In the genomic region with DNA sequence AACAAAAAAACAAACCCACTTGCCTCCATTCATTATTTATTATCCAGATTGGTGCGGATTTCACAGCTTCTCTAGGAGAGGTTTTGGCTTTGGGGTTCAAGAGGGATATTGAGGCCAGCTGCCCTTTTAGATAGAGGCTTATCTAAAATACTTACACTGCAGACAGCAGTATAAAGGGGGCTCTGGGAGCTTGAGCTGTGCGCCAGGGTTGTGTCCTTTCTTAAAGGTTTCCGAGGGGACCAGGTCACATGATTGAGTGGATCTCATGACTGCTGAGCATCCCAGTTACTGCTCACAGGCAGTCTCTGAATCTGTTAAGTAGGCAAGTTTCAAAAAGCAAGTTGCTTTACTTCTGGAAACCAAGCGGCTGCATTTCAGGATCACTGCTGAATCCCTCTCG, we compare ENCODE assay signal across 15 mouse cellular contexts.
"Had no signal": no experiment of that assay in that cellular context is flagged by ENCODE, and none has a peak within 500 bp of the region (broad histone marks: within the 10 kb centered on the region; RNA-seq: fewer than 3 reads in every experiment).

No protein-coding gene starts in this region.

- ATAC-seq: intestine, postnatal 0 days; lung, postnatal 0 days; midbrain, embryonic 15.5 days had no signal

- H3K27me3 ChIP-seq: midbrain, embryonic 15.5 days; neural tube, embryonic 12.5 days had no signal

- H3K36me3 ChIP-seq: midbrain, embryonic 15.5 days had no signal

- DNase-seq: kidney, adult 8-10 months; kidney, postnatal 36 days; layer of hippocampus, adult 9-11 months; layer of hippocampus, postnatal 36 days; left cerebral cortex, postnatal 4 days; lung, adult 2 months; lung, postnatal 36 days; spleen, adult 18-20 months; thymus, adult 2 months; thymus, postnatal 25 days had no signal

- H3K9ac ChIP-seq: midbrain, embryonic 15.5 days; neural tube, embryonic 12.5 days had no signal

- H3K9me3 ChIP-seq: midbrain, embryonic 15.5 days; neural tube, embryonic 12.5 days had no signal

- H3K27ac ChIP-seq: midbrain, embryonic 15.5 days; neural tube, embryonic 12.5 days had no signal

- H3K4me1 ChIP-seq: midbrain, embryonic 15.5 days; neural tube, embryonic 12.5 days had no signal

- H3K4me2 ChIP-seq: midbrain, embryonic 11.5 days; midbrain, embryonic 15.5 days; neural tube, embryonic 12.5 days had no signal

- H3K4me3 ChIP-seq: midbrain, embryonic 15.5 days; neural tube, embryonic 12.5 days had no signal
